Mouse (Mus musculus) heart, embryonic 12.5 days (tissue): Measurements from ENCODE around the gene Wdr93. TPM values are rescaled to one million over a fixed set of nuclear protein-coding genes. Genes with fewer than 3 reads are reported as not detected.
A peak's percentile ranks its signal among the peaks of the same experiment; 100 is the strongest.

Source experiments
- ATAC-seq: fragments of 200-750 bp; cut with Nextera tagmentation; 2 replicates; pipeline ENCODE4 v1.8.0; 2017; ENCODE audit warnings: moderate TSS enrichment, moderate library complexity; ENCODE audit not compliant: insufficient number of reproducible peaks, low FRiP score
- H3K27ac ChIP-seq: fragments of 300-500 bp; sonication (generic); 2 replicates; pipeline ENCODE4 v1.5.1; 2016; ENCODE audit warnings: mild to moderate bottlenecking, moderate library complexity; ENCODE audit not compliant: poor library complexity, severe bottlenecking
- H3K27me3 ChIP-seq: fragments of 300-500 bp; sonication (generic); replicated peaks from 2 replicates; pipeline ENCODE4 v1.6.1; 2016; ENCODE audit warnings: mild to moderate bottlenecking, moderate library complexity
- H3K36me3 ChIP-seq: fragments of 300-500 bp; sonication (generic); 2 replicates; pipeline ENCODE4 v1.6.1; 2016; ENCODE audit warnings: mild to moderate bottlenecking, moderate library complexity
- H3K4me1 ChIP-seq: fragments of 300-500 bp; sonication (generic); replicated peaks from 2 replicates; pipeline ENCODE4 v1.6.1; 2016; ENCODE audit warnings: mild to moderate bottlenecking
- H3K4me2 ChIP-seq: fragments of 300-500 bp; sonication (generic); 2 replicates; pipeline ENCODE4 v1.6.1; 2016; ENCODE audit warnings: mild to moderate bottlenecking, moderate library complexity
- H3K4me3 ChIP-seq: fragments of 300-500 bp; sonication (generic); 2 replicates; pipeline ENCODE4 v1.5.1; 2016; ENCODE audit warnings: mild to moderate bottlenecking
- H3K9ac ChIP-seq: fragments of 300-500 bp; sonication (generic); 2 replicates; pipeline ENCODE4 v1.6.1; 2016; ENCODE audit warnings: mild to moderate bottlenecking, moderate library complexity
- H3K9me3 ChIP-seq: fragments of 300-500 bp; sonication (generic); replicated peaks from 2 replicates; pipeline ENCODE4 v1.6.1; 2016; ENCODE audit warnings: mild to moderate bottlenecking, moderate library complexity
- WGBS: fragments of 180-500 bp; shearing (Covaris S2); methylation state at CpG from one replicate; pipeline ENCODE4 v1.1.7; 2016; 5-methylcytosine and 5-hydroxymethylcytosine counted together
- polyA plus RNA-seq: library from polyadenylated mRNA; unstranded; fragments of >200 nt; fragmentation: Nextera tagmentation; extraction: Ambion mirVana; gene quantifications from 2 replicates; pipeline ENCODE4 v1.2.1, GENCODE M21; 2016

The Wdr93 gene
- polyA plus RNA-seq, 1 experiment from 2014 or later = 4.4 TPM

GRCm38 (mm10) chr7:79800336-79800735 is 57.4 kb downstream of the Wdr93 start:
- Histone ChIP-seq H3K9ac (no peak overlapping the region), H3K36me3 (no peaks in the 10 kb centered on the region), H3K4me3 (no peak overlapping the region), H3K27ac (no peak overlapping the region), H3K27me3 (peaks cover 30% of the 10 kb centered on the region), H3K4me1 (peaks cover 14% of the 10 kb centered on the region), H3K9me3 (no peaks in the 10 kb centered on the region), H3K4me2 (no peak overlapping the region)
- 80% methylated on average over 4 of the region's 4 CpGs for WGBS
- ATAC-seq = no peak

- Histone ChIP-seq H3K36me3 (no peaks in the 10 kb centered on the region), H3K27me3 (peaks cover 21% of the 10 kb centered on the region), H3K4me2 (no peak overlapping the region), H3K4me1 (peaks cover 14% of the 10 kb centered on the region), H3K9ac (no peak overlapping the region), H3K9me3 (no peaks in the 10 kb centered on the region), H3K27ac (no peak overlapping the region), H3K4me3 (no peak overlapping the region)
- ATAC-seq = no peak
- WGBS = 63% methylated on average over 11 of the region's 11 CpGs
Observed at GRCm38 (mm10) chr7:79801391-79801790, 58.4 kb downstream of the Wdr93 start.

GRCm38 (mm10) chr7:79802037-79802436 is 59.1 kb downstream of the Wdr93 start:
- Histone ChIP-seq H3K27me3 (peaks cover 21% of the 10 kb centered on the region), H3K27ac (no peak overlapping the region), H3K4me1 (peaks cover 13% of the 10 kb centered on the region), H3K9me3 (no peaks in the 10 kb centered on the region), H3K4me2 (no peak overlapping the region), H3K36me3 (no peaks in the 10 kb centered on the region), H3K9ac (no peak overlapping the region), H3K4me3 (no peak overlapping the region)
- ATAC-seq = no peak
- WGBS = 50% methylated on average over 5 of the region's 5 CpGs

GRCm38 (mm10) chr7:79803887-79804286 is 60.9 kb downstream of the Wdr93 start:
- H3K9ac ChIP-seq = no peak overlapping the region
- no peak overlapping the region for H3K4me3 ChIP-seq
- 32% methylated on average over 2 of the region's 2 CpGs for WGBS
- no peak overlapping the region for H3K4me2 ChIP-seq
- no peak overlapping the region for H3K27ac ChIP-seq
- no peaks in the 10 kb centered on the region for H3K9me3 ChIP-seq
- H3K36me3 ChIP-seq = no peaks in the 10 kb centered on the region
- H3K27me3 ChIP-seq = peaks cover 10% of the 10 kb centered on the region
- ATAC-seq = no peak
- H3K4me1 ChIP-seq = peaks cover 8% of the 10 kb centered on the region; the same call in 1 of the 2 replicates

- WGBS = 77% methylated on average over 7 of the region's 7 CpGs
- no peak overlapping the region for H3K9ac ChIP-seq
- H3K4me2 ChIP-seq = no peak overlapping the region
- no peaks in the 10 kb centered on the region for H3K9me3 ChIP-seq
- H3K4me3 ChIP-seq = no peak overlapping the region
- no peak for ATAC-seq
- peaks cover 16% of the 10 kb centered on the region for H3K4me1 ChIP-seq
- H3K36me3 ChIP-seq = no peaks in the 10 kb centered on the region
- peaks cover 32% of the 10 kb centered on the region for H3K27me3 ChIP-seq
- no peak overlapping the region for H3K27ac ChIP-seq
Observed at GRCm38 (mm10) chr7:79808561-79808960, 65.6 kb downstream of the Wdr93 start.

GRCm38 (mm10) chr7:79810611-79811506 is 67.9 kb downstream of the Wdr93 start, which contains the start of gene Mesp2:
Gene Mesp2, plus strand, starts transcription at chr7:79810727.
- Histone ChIP-seq H3K9ac (peak within 1 kb of the TSS; percentile 73), H3K36me3 (no peaks in the 10 kb centered on the region), H3K4me2 (peak within 1 kb of the TSS; percentile 68), H3K27ac (no peak within 1 kb of the TSS), H3K27me3 (peaks cover 32% of the 10 kb centered on the region), H3K4me1 (peaks cover 7% of the 10 kb centered on the region), H3K9me3 (no peaks in the 10 kb centered on the region), H3K4me3 (peak within 1 kb of the TSS; percentile 44)
- 13% methylated on average over 71 of the region's 71 CpGs for WGBS
- ATAC-seq = peak; percentile 65

GRCm38 (mm10) chr7:79813409-79813808 is 70.4 kb downstream of the Wdr93 start:
- Histone ChIP-seq H3K27me3 (peaks cover 32% of the 10 kb centered on the region), H3K27ac (no peak overlapping the region), H3K36me3 (no peaks in the 10 kb centered on the region), H3K9ac (no peak overlapping the region), H3K4me3 (no peak overlapping the region), H3K4me1 (peaks cover 11% of the 10 kb centered on the region), H3K9me3 (no peaks in the 10 kb centered on the region), H3K4me2 (no peak overlapping the region)
- 81% methylated on average over 1 of the region's 1 CpGs for WGBS
- ATAC-seq = no peak

- WGBS = 6% methylated on average over 6 of the region's 6 CpGs
- no peak for ATAC-seq
- Histone ChIP-seq H3K4me3 (no peak overlapping the region), H3K4me2 (no peak overlapping the region), H3K9me3 (no peaks in the 10 kb centered on the region), H3K27me3 (no peaks in the 10 kb centered on the region), H3K27ac (no peak overlapping the region), H3K9ac (no peak overlapping the region), H3K36me3 (no peaks in the 10 kb centered on the region), H3K4me1 (peaks cover 32% of the 10 kb centered on the region)
Observed at GRCm38 (mm10) chr7:79818321-79818720, 75.4 kb downstream of the Wdr93 start.

- H3K4me3 ChIP-seq = no peak overlapping the region
- H3K4me2 ChIP-seq = no peak overlapping the region
- H3K9me3 ChIP-seq = no peaks in the 10 kb centered on the region
- WGBS = 9% methylated on average over 4 of the region's 4 CpGs
- H3K9ac ChIP-seq = no peak overlapping the region
- no peak overlapping the region; the same call in 1 of the 2 replicates for H3K27ac ChIP-seq
- no peaks in the 10 kb centered on the region for H3K36me3 ChIP-seq
- ATAC-seq = peak; percentile 66; the same call in 1 of the 2 replicates
- no peaks in the 10 kb centered on the region for H3K27me3 ChIP-seq
- H3K4me1 ChIP-seq = peaks cover 32% of the 10 kb centered on the region
Observed at GRCm38 (mm10) chr7:79819515-79819914, 76.6 kb downstream of the Wdr93 start.

- Histone ChIP-seq H3K4me1 (peaks cover 32% of the 10 kb centered on the region), H3K9ac (no peak overlapping the region), H3K4me3 (no peak overlapping the region), H3K27ac (no peak overlapping the region; the same call in 1 of the 2 replicates), H3K4me2 (no peak overlapping the region), H3K9me3 (peaks cover 4% of the 10 kb centered on the region; the same call in 1 of the 2 replicates), H3K36me3 (peaks cover 4% of the 10 kb centered on the region), H3K27me3 (no peaks in the 10 kb centered on the region)
- WGBS = 52% methylated on average over 11 of the region's 11 CpGs
- ATAC-seq = no peak
Observed at GRCm38 (mm10) chr7:79819996-79820395, 77.0 kb downstream of the Wdr93 start.

- 77% methylated on average over 12 of the region's 12 CpGs for WGBS
- no peak overlapping the region for H3K9ac ChIP-seq
- H3K27ac ChIP-seq = no peak overlapping the region
- no peak overlapping the region for H3K4me2 ChIP-seq
- peaks cover 32% of the 10 kb centered on the region for H3K4me1 ChIP-seq
- ATAC-seq = no peak
- no peaks in the 10 kb centered on the region for H3K27me3 ChIP-seq
- H3K4me3 ChIP-seq = no peak overlapping the region
- peaks cover 5% of the 10 kb centered on the region; the same call in 1 of the 2 replicates for H3K9me3 ChIP-seq
- H3K36me3 ChIP-seq = peaks cover 20% of the 10 kb centered on the region
Observed at GRCm38 (mm10) chr7:79822092-79822695, 79.2 kb downstream of the Wdr93 start.
